Mouse (Mus musculus) erythroblast, embryonic 14.5 days (primary cell): ENCODE measurements around the gene Gabarap.

Source experiments
- GATA1 ChIP-seq: IDR thresholded peaks from 2 replicates; pipeline ENCODE4 v1.6.1; 2012; ENCODE audit warnings: low read length, inconsistent platforms, mixed read lengths
- TAL1 ChIP-seq: IDR thresholded peaks from 3 replicates; pipeline ENCODE4 v1.6.1; 2012; ENCODE audit warnings: low read length, inconsistent platforms, mixed read lengths

DNA sequence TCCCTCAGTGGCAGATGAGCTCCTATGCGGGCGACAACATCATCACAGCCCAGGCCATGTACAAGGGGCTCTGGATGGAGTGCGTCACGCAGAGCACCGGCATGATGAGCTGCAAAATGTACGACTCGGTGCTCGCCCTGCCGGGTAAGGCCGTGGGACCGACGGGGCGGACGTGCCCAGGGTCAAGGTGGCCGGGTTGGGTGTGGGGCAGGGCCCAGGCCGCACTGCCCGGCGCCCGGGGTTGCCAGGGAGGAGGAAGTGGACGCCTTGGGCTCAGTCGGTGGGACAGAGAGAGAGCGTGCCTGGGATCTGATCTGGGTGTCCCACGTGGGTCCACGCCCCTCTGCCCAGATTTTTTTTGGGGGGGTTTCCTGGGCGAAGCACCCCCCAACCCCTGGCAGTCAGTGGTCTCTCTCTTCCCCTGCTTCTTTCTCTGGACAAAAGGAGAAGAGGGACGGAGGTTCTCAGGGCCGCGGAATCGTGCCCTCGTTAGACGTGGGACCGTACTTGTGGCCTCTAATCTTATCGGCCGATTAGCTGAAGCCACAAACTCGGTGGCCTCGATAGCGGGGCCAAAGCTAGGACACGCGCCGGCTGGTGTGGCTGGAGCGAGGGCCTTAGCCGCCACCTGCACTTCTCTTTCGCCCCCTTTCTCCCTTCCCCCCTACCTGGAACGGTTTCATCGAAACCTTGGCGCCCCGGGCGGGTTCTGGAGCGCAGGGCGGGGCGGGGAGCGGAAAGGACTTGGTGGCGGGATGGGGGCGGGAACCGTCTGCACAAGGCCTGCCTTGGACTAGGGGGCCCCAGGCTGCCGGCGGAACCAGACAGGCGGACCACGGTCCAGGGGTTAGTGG, 24.7 kb upstream of the Gabarap start:
- TF ChIP-seq GATA1 (no peak), TAL1 (no peak)
